Mouse (Mus musculus): ENCODE results near the gene Lifr. TPM values are rescaled to one million over a fixed set of nuclear protein-coding genes. Genes with fewer than 3 reads are reported as not detected.

Gene Lifr
- polyA plus RNA-seq, 1 experiment, result 5.5 TPM

- TF ChIP-seq CTCF (IDR thresholded peaks at IDR 0.05; ENCODE audit: control insufficient read depth, insufficient read depth, low read length) (no peak), POLR2A (IDR thresholded peaks at IDR 0.05; ENCODE audit: borderline replicate concordance, control insufficient read depth, low read depth, low read length) (no peak)
- no peaks in the 10 kb centered on the region for H3K4me1 ChIP-seq (ENCODE audit: control insufficient read depth, insufficient read depth, low read length)
- 49% methylated on average over 5 of the region's 5 CpGs for WGBS
- no peak overlapping the region for H3K27ac ChIP-seq (ENCODE audit: control insufficient read depth, insufficient read depth, low read depth, low read length, poor library complexity)
- H3K4me3 ChIP-seq (replicated peaks; ENCODE audit: control insufficient read depth, low read depth, low read length), result no peak overlapping the region
These were observed 115.7 kb downstream of the Lifr start for GRCm38 (mm10) chr15:7206110-7206509.

- H3K4me3 ChIP-seq (replicated peaks; ENCODE audit: control insufficient read depth, low read depth, low read length), result no peak overlapping the region
- TF ChIP-seq CTCF (IDR thresholded peaks at IDR 0.05; ENCODE audit: control insufficient read depth, insufficient read depth, low read length) (no peak), POLR2A (IDR thresholded peaks at IDR 0.05; ENCODE audit: borderline replicate concordance, control insufficient read depth, low read depth, low read length) (no peak)
- no peak overlapping the region for H3K27ac ChIP-seq (ENCODE audit: control insufficient read depth, insufficient read depth, low read depth, low read length, poor library complexity)
- WGBS, result 77% methylated on average over 7 of the region's 7 CpGs
- H3K4me1 ChIP-seq (ENCODE audit: control insufficient read depth, insufficient read depth, low read length), result no peaks in the 10 kb centered on the region
These were observed 116.9 kb downstream of the Lifr start for GRCm38 (mm10) chr15:7207292-7207691.

GRCm38 (mm10) chr15:7208180-7208579, 117.8 kb downstream of the Lifr start:
- WGBS, result 55% methylated on average over 9 of the region's 9 CpGs
- no peak overlapping the region for H3K4me3 ChIP-seq (replicated peaks; ENCODE audit: control insufficient read depth, low read depth, low read length)
- TF ChIP-seq CTCF (IDR thresholded peaks at IDR 0.05; ENCODE audit: control insufficient read depth, insufficient read depth, low read length) (no peak), POLR2A (IDR thresholded peaks at IDR 0.05; ENCODE audit: borderline replicate concordance, control insufficient read depth, low read depth, low read length) (no peak)

GRCm38 (mm10) chr15:7213683-7214082, 123.3 kb downstream of the Lifr start:
- Histone ChIP-seq H3K27ac (ENCODE audit: control insufficient read depth, insufficient read depth, low read depth, low read length, poor library complexity) (no peak overlapping the region), H3K4me1 (ENCODE audit: control insufficient read depth, insufficient read depth, low read length) (no peaks in the 10 kb centered on the region), H3K4me3 (replicated peaks; ENCODE audit: control insufficient read depth, low read depth, low read length) (no peak overlapping the region)
- 18% methylated on average over 1 of the region's 1 CpGs for WGBS
- no peak for TF ChIP-seq POLR2A (IDR thresholded peaks at IDR 0.05; ENCODE audit: borderline replicate concordance, control insufficient read depth, low read depth, low read length)
- no peak for TF ChIP-seq CTCF (IDR thresholded peaks at IDR 0.05; ENCODE audit: control insufficient read depth, insufficient read depth, low read length)

More at GRCm38 (mm10) chr15:7208180-7208579, 117.8 kb downstream of the Lifr start:
- no peak overlapping the region for H3K27ac ChIP-seq (ENCODE audit: control insufficient read depth, insufficient read depth, low read depth, low read length, poor library complexity)
- no peaks in the 10 kb centered on the region for H3K4me1 ChIP-seq (ENCODE audit: control insufficient read depth, insufficient read depth, low read length)

DNA sequence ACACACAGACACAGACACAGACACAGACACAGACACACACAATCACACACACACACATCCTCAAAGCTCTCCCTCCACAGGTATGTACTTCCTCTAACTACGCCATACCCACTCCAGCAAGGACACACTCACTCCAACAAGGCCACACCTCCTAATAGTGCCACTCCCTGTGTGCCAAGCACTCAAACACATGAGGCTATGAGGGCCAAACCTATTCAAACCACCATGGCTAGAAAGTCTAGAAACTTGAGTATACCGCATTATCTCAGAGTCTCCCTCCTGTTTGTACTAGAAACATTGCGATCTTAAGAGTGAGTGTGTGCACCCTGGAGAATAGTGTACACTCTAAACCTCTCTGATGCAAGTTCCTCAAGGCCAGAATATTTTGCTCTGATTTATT, 125.4 kb downstream of the Lifr start:
- 75% methylated on average over 3 of the region's 3 CpGs for WGBS
- Histone ChIP-seq H3K27ac (ENCODE audit: control insufficient read depth, insufficient read depth, low read depth, low read length, poor library complexity) (no peak overlapping the region), H3K4me3 (replicated peaks; ENCODE audit: control insufficient read depth, low read depth, low read length) (no peak overlapping the region), H3K4me1 (ENCODE audit: control insufficient read depth, insufficient read depth, low read length) (no peaks in the 10 kb centered on the region; the same call in 1 of the 2 replicates)
- TF ChIP-seq CTCF (IDR thresholded peaks at IDR 0.05; ENCODE audit: control insufficient read depth, insufficient read depth, low read length), result no peak

DNA sequence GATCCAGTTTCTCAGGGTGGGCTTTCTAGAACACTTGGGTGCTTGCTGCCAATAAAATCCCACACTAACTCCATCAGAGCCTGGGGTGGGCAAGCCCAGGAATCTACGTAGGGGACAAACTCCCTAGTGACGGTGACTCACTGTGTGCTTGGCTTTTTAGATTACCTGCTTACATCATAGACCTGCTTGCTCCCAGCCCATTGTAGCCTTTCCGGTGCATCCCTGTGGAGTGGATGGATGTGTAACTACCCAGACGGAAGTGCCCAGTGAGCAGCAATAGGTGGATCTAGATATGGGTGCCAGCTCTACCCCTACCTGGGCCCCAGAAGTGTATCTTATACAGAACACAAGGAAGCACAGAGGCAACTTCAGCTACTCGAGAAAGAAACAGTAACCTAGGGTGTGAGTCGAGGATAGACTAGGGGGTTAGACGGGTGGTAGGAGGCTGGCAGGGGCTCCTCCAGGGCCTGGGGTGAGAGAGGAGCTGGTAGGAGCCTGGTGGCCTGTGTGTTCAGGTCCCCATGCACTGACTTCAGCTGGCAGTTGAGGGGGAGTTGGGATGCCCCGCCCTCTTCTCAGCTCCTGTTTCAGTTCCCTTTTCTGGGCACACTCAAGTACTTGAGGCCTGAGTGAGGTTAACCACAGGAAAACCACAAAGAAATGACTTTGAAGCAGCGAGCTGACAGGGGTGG, 126.3 kb downstream of the Lifr start:
- 19% methylated on average over 9 of the region's 9 CpGs for WGBS
- no peak overlapping the region for H3K27ac ChIP-seq (ENCODE audit: control insufficient read depth, insufficient read depth, low read depth, low read length, poor library complexity)
- TF ChIP-seq POLR2A (IDR thresholded peaks at IDR 0.05; ENCODE audit: borderline replicate concordance, control insufficient read depth, low read depth, low read length) (no peak), CTCF (IDR thresholded peaks at IDR 0.05; ENCODE audit: control insufficient read depth, insufficient read depth, low read length) (no peak)
- H3K4me1 ChIP-seq (ENCODE audit: control insufficient read depth, insufficient read depth, low read length), result no peaks in the 10 kb centered on the region; the same call in 1 of the 2 replicates
- no peak overlapping the region for H3K4me3 ChIP-seq (replicated peaks; ENCODE audit: control insufficient read depth, low read depth, low read length)

GRCm38 (mm10) chr15:7217273-7217598, 126.8 kb downstream of the Lifr start:
- H3K4me1 ChIP-seq (ENCODE audit: control insufficient read depth, insufficient read depth, low read length), result no peaks in the 10 kb centered on the region; the same call in 1 of the 2 replicates
- no peak for TF ChIP-seq POLR2A (IDR thresholded peaks at IDR 0.05; ENCODE audit: borderline replicate concordance, control insufficient read depth, low read depth, low read length)
- no peak for TF ChIP-seq CTCF (IDR thresholded peaks at IDR 0.05; ENCODE audit: control insufficient read depth, insufficient read depth, low read length)
- no peak overlapping the region for H3K27ac ChIP-seq (ENCODE audit: control insufficient read depth, insufficient read depth, low read depth, low read length, poor library complexity)
- H3K4me3 ChIP-seq (replicated peaks; ENCODE audit: control insufficient read depth, low read depth, low read length), result no peak overlapping the region
- WGBS, result 21% methylated on average over 6 of the region's 6 CpGs

- Histone ChIP-seq H3K4me3 (replicated peaks; ENCODE audit: control insufficient read depth, low read depth, low read length) (no peak overlapping the region), H3K4me1 (ENCODE audit: control insufficient read depth, insufficient read depth, low read length) (no peaks in the 10 kb centered on the region; the same call in 1 of the 2 replicates), H3K27ac (ENCODE audit: control insufficient read depth, insufficient read depth, low read depth, low read length, poor library complexity) (no peak overlapping the region)
- WGBS, result 50% methylated on average over 11 of the region's 11 CpGs
- TF ChIP-seq CTCF (IDR thresholded peaks at IDR 0.05; ENCODE audit: control insufficient read depth, insufficient read depth, low read length), result no peak
- no peak for TF ChIP-seq POLR2A (IDR thresholded peaks at IDR 0.05; ENCODE audit: borderline replicate concordance, control insufficient read depth, low read depth, low read length)
These were observed 132.4 kb downstream of the Lifr start for GRCm38 (mm10) chr15:7222809-7223208.

All from bone marrow, adult 2 months (tissue).